Mouse (Mus musculus): ENCODE results near the gene Klhl6. TPM values are rescaled to one million over a fixed set of nuclear protein-coding genes. Genes with fewer than 3 reads are reported as not detected.
"Not testable (repeated sequence)": the region's sequence is repeated elsewhere in the genome, so short reads cannot be mapped to it uniquely, and the experiment has no call there.

Gene Klhl6
- 4.8 and 11.8 TPM in 2 replicates for total RNA-seq (2012; rRNA removed)
- 1 to 10 TPM in 1 of 2 experiments, not detected in 1; 6.9 TPM for polyA plus RNA-seq (2012; ENCODE audit: insufficient read depth in 1 of 2, insufficient read length in 2 of 2, low read depth in 1 of 2, low replicate concordance in 2 of 2, missing spikeins in 1 of 2)

DNA sequence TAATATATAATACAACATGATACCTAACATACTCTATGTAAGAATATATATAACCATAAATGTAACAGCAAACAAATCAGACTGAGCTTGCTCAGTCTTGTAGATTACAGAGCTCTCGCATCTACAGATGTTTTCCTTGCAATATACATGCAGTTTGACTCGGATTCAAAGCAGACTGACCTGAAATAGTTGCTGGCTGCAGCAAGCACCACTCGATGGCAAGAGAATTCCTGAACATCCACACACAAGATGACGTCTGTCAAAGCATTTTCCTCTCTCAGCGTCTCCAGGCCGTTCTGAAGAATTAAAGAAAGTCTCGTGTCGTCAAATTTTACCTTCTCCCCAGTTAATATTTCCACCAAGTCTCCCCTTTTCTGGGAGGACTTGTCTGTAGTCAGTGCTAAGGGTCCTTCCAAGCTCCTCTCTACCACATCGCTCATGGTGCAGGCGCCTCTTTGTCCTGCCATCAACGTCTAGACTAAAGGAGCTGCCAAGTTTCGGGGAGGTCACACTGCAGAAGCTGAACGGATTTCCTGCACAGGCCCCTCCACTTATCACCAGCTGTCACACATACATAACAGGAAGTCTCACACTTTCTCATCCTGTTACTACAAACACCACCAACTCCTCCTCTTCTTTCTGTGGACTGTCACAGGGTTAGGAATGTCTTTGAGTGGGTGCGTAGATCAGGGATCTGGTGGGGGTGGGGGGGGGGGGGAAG, at the start of gene Klhl6:
Gene Klhl6 (minus strand): TSS at position 501 of the 721 bp plus-strand sequence.
- peak within 1 kb of the TSS; percentile 64 for H3K9ac ChIP-seq (ENCODE audit: control insufficient read depth, low read depth, low read length, poor library complexity, severe bottlenecking)
- peak in 1 of 2 experiments; percentile 60; a peak in 1 of 4 replicates for TF ChIP-seq POLR2A (IDR thresholded peaks at IDR 0.05; ENCODE audit: control insufficient read depth in 1 of 2, insufficient read depth in 1 of 2, low read depth in 1 of 2, low read length in 2 of 2, poor library complexity in 1 of 2)
- TF ChIP-seq CHD1 (IDR thresholded peaks at IDR 0.05; ENCODE audit: low read depth, low read length): no peak
- peak; percentile 85 for TF ChIP-seq GATA1 (IDR thresholded peaks at IDR 0.05; ENCODE audit: low read depth, low read length)
- TF ChIP-seq CHD2 (IDR thresholded peaks at IDR 0.05; ENCODE audit: low read length): no peak
- no peak for TF ChIP-seq KAT2A (conservative IDR thresholded peaks at IDR 0.05; ENCODE audit: low read depth, low read length)
- peak; percentile 72 for TF ChIP-seq RCOR1 (IDR thresholded peaks at IDR 0.05; ENCODE audit: low read depth, low read length)
- TF ChIP-seq ELF1 (IDR thresholded peaks at IDR 0.05; ENCODE audit: low read depth, low read length): peak; percentile 62; the same call in 1 of the 2 replicates
- TF ChIP-seq GABPA (IDR thresholded peaks at IDR 0.05; ENCODE audit: low read depth, low read length): no peak
- TF ChIP-seq TBP (IDR thresholded peaks at IDR 0.05; ENCODE audit: low read depth, low read length): no peak; the same call in 1 of the 2 replicates
- no peak for TF ChIP-seq E2F4 (IDR thresholded peaks at IDR 0.05; ENCODE audit: borderline replicate concordance, low read depth, low read length)
- peak; percentile 95 for TF ChIP-seq ETS1 (IDR thresholded peaks at IDR 0.05; ENCODE audit: low read depth, low read length)
- TF ChIP-seq NRF1 (IDR thresholded peaks at IDR 0.05; ENCODE audit: insufficient read depth, low read depth, low read length, poor library complexity, severe bottlenecking): no peak
- TF ChIP-seq MXI1 (IDR thresholded peaks at IDR 0.05; ENCODE audit: low read depth, low read length): peak; percentile 61
- peak; percentile 48; the same call in 1 of the 2 replicates for TF ChIP-seq BHLHE40 (IDR thresholded peaks at IDR 0.05; ENCODE audit: borderline replicate concordance, low read depth, low read length)
- TF ChIP-seq ZNF384 (IDR thresholded peaks at IDR 0.05; ENCODE audit: low read depth, low read length): no peak
- TF ChIP-seq SIN3A (IDR thresholded peaks at IDR 0.05; ENCODE audit: low read length): peak; percentile 83
- no peak for TF ChIP-seq SMC3 (IDR thresholded peaks at IDR 0.05; ENCODE audit: low read depth, low read length)
- no peak for TF ChIP-seq POLR2AphosphoS2 (IDR thresholded peaks at IDR 0.05; ENCODE audit: low read length)
- no peak for TF ChIP-seq ZKSCAN1 (IDR thresholded peaks at IDR 0.05; ENCODE audit: low read depth, low read length)
- peak; percentile 69 to 84; a peak in 3 of 4 replicates for TF ChIP-seq EP300 (IDR thresholded peaks at IDR 0.05; ENCODE audit: low read depth in 1 of 2, low read length in 2 of 2)
- peak; percentile 65 for TF ChIP-seq HCFC1 (IDR thresholded peaks at IDR 0.05; ENCODE audit: low read depth, low read length)
- peak; percentile 87 for TF ChIP-seq TCF12 (IDR thresholded peaks at IDR 0.05; ENCODE audit: low read depth, low read length)
- no peak for TF ChIP-seq CTCF (IDR thresholded peaks at IDR 0.05 in 2 of 3, conservative IDR thresholded peaks at IDR 0.05 in 1 of 3; ENCODE audit: control insufficient read depth in 1 of 3, insufficient read depth in 1 of 3, low read depth in 2 of 3, low read length in 3 of 3, poor library complexity in 1 of 3, severe bottlenecking in 1 of 3)
- TF ChIP-seq TAL1 (IDR thresholded peaks at IDR 0.05; ENCODE audit: low read length): peak; percentile 68
- TF ChIP-seq POLR2AphosphoS5 (IDR thresholded peaks at IDR 0.05; ENCODE audit: borderline replicate concordance, low read depth, low read length): no peak
- peak within 1 kb of the TSS; percentile 71 for H3K27ac ChIP-seq (ENCODE audit: control insufficient read depth, low read depth, low read length)
- H3K4me1 ChIP-seq (ENCODE audit: control insufficient read depth in 1 of 2, insufficient read depth in 2 of 2, low read length in 2 of 2): peaks cover 19 to 27% of the 10 kb centered on the region in 2 experiments
- no peaks in the 10 kb centered on the region for H3K27me3 ChIP-seq (ENCODE audit: control insufficient read depth in 1 of 2, insufficient read depth in 2 of 2, low read length in 2 of 2)
- peaks cover 0 to 45% of the 10 kb centered on the region in 2 experiments; a peak in 2 of 4 replicates for H3K36me3 ChIP-seq (ENCODE audit: control insufficient read depth in 1 of 2, insufficient read depth in 2 of 2, low read length in 2 of 2)
- H3K4me3 ChIP-seq (ENCODE audit: control insufficient read depth in 1 of 2, insufficient read depth in 1 of 2, low read depth in 2 of 2, low read length in 2 of 2): peak within 1 kb of the TSS; percentile 58 to 62
- peak; percentile 89 for DNase-seq (ENCODE audit: low read depth, low spot score)
- no peaks in the 10 kb centered on the region for H3K9me3 ChIP-seq (replicated peaks; ENCODE audit: insufficient read depth, low read length)
- peaks cover 7% of the 10 kb centered on the region; the same call in 1 of the 2 replicates for H3K79me2 ChIP-seq (ENCODE audit: control insufficient read depth, insufficient read depth, low read length, poor library complexity)

DNA sequence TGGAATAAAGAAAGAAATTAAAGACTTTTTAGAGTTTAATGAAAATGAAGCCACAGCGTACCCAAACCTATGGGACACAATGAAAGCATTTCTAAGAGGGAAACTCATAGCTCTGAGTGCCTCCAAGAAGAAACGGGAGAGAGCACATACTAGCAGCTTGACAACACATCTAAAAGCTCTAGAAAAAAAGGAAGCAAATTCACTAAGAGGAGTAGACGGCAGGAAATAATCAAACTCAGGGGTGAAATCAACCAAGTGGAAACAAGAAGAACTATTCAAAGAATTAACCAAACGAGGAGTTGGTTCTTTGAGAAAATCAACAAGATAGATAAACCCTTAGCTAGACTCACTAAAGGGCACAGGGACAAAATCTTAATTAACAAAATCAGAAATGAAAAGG, 44.4 kb upstream of the Klhl6 start:
- H3K9me3 ChIP-seq (replicated peaks; ENCODE audit: insufficient read depth, low read length); H3K27ac ChIP-seq (ENCODE audit: control insufficient read depth, low read depth, low read length); H3K9ac ChIP-seq (ENCODE audit: control insufficient read depth, low read depth, low read length, poor library complexity, severe bottlenecking); DNase-seq (ENCODE audit: low read depth, low spot score); H3K27me3 ChIP-seq (ENCODE audit: control insufficient read depth in 1 of 2, insufficient read depth in 2 of 2, low read length in 2 of 2); H3K4me3 ChIP-seq (ENCODE audit: control insufficient read depth in 1 of 2, insufficient read depth in 1 of 2, low read depth in 2 of 2, low read length in 2 of 2); H3K79me2 ChIP-seq (ENCODE audit: control insufficient read depth, insufficient read depth, low read length, poor library complexity); H3K4me1 ChIP-seq (ENCODE audit: control insufficient read depth in 1 of 2, insufficient read depth in 2 of 2, low read length in 2 of 2); H3K36me3 ChIP-seq (ENCODE audit: control insufficient read depth in 1 of 2, insufficient read depth in 2 of 2, low read length in 2 of 2): not testable (repeated sequence)
